Mouse (Mus musculus): ENCODE data around the gene Itga1. TPM values are rescaled to one million over a fixed set of nuclear protein-coding genes. Genes with fewer than 3 reads are reported as not detected.

The Itga1 gene
- total RNA-seq, 2 experiments from 2014 or later: 5.8 to 7.7 TPM

- no peak for DNase-seq (ENCODE audit: low spot score in 2 of 2)
- intact Hi-C loops (cut with DNase I): no loop called here
These were observed 33.8 kb downstream of the Itga1 start for GRCm38 (mm10) chr13:115067968-115068330.

DNA sequence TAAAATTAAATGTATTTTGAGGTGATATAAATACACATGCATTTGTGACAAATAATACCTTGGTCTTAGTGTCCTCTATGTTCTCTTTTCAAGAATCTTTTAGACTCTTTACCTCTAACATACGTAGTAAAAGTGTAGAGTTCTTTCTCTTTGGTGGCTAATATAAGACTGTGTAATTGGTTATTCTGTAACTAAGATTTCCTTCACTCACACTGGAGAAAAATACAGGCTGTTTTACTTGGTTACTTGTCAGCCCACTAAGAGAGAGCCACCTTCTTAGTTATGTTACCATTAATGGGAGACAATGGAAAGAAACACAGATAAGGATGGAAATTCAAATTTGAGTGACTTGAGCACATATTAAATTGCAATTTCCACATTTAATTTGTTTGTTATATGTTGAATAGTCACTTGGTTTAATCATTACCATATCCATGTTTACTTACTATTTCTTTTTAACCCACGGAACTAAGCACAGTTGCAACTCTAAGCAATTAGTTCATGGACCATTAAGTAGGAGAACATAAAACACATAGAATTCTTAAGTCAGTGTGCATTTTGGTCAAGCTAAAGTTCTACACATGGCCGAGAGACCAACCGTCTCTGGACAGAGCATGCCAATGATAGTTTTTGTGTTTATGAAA lies 34.3 kb downstream of the Itga1 start:
- no peak for DNase-seq (ENCODE audit: low spot score in 2 of 2)
- intact Hi-C loops (cut with DNase I): no loop called here

GRCm38 (mm10) chr13:115057555-115057954 lies 44.2 kb downstream of the Itga1 start:
- intact Hi-C loops (cut with DNase I): no loop called here
- DNase-seq (ENCODE audit: low spot score in 2 of 2): no peak

- no peak for DNase-seq (ENCODE audit: low spot score in 2 of 2)
- intact Hi-C loops (cut with DNase I): no loop called here
These were observed 47.0 kb downstream of the Itga1 start for GRCm38 (mm10) chr13:115054783-115055182.

GRCm38 (mm10) chr13:115052568-115052967 lies 49.2 kb downstream of the Itga1 start:
- peak; percentile 22 for DNase-seq (ENCODE audit: low spot score in 2 of 2)
- intact Hi-C loops (cut with DNase I): no loop called here

DNA sequence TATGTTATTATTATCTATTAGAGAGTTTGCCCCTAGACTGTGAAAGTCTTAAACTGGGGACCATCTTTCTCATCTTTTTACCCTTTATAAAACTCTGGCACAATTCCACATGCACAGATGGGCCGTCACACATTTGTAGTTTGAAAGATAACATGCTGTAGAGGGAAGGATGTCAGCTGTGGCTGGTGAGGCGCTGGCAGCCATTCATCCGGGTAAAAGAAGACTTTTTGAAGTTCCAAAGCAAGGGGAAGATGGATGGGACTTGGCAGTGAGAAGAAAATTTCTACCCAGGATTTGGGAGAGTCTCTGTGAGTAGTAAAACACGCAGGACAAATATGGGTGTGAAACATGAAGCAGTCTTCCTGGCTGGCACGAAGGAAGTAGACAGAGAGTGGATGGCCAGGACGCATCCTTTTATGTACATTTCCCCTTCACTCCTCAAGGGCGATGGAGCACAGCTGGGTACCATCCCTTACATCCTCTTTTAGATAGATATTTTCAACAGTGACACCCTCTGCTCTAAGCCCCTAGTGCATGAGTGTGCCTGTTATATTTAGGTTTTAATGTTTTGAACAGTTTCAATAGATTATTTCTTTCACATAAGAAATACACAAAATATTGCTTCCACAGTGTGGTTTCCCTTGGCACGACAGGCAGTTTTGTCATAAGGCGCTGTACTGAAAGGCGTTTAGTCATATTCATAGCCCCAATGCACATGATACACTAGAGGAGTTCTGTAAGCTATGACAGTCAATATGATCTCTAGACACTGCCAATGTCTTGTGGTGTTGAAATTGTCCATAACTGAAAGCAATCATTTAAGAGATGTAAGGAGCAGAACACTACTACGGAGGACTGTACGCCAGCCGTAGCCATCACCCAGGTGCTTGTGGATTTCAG lies 50.9 kb downstream of the Itga1 start:
- intact Hi-C loops (cut with DNase I): no loop called here
- no peak for DNase-seq (ENCODE audit: low spot score in 2 of 2)

GRCm38 (mm10) chr13:115042652-115043051 lies 59.1 kb downstream of the Itga1 start:
- intact Hi-C loops (cut with DNase I): no loop called here
- DNase-seq (ENCODE audit: low spot score in 2 of 2): no peak

DNA sequence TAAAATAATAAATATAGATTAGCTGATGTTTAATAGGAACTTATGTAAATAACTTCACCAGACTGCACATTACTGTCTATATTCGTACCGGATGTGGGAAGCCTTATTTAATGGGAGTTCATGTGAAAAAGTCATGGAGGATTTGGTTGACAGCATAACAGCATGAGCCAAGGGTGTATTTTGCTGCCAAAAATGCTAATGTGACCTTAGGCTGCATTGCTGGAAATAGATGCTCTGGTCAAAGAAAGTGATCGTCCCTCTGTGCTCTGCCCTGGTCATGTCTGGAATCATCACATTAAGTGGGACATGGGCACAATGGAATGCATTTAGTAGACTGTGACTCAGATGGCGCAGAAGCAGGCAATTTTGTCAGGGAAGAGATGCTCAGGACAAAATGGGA lies 64.5 kb downstream of the Itga1 start:
- no peak for DNase-seq (ENCODE audit: low spot score in 2 of 2)
- intact Hi-C loops (cut with DNase I): no loop called here

DNA sequence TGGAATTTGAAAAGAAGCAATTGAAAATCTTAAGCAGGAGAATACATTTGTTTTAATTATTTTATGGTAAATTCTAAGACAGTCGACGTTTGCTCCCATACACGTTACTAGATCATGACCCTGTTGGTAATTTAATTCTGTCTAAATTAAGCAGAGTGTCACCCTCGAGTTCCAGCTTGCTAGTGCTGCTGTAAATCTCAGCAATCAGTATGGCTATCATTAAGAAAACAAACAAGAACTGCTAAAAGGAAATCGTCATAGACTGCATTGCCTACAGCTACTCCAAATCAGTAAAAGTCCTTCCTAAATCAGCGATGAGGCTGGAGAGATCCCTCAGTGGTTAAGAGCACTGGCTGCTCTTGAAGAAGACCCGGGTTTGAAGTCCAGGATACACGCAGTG lies 66.4 kb downstream of the Itga1 start:
- no peak for DNase-seq (ENCODE audit: low spot score in 2 of 2)
- intact Hi-C loops (cut with DNase I): no loop called here

GRCm38 (mm10) chr13:115033135-115033534 lies 68.6 kb downstream of the Itga1 start:
- DNase-seq (ENCODE audit: low spot score in 2 of 2): no peak
- intact Hi-C loops (cut with DNase I): no loop called here

GRCm38 (mm10) chr13:115031177-115032000 lies 70.4 kb downstream of the Itga1 start:
- no peak for DNase-seq (ENCODE audit: low spot score in 2 of 2)

GRCm38 (mm10) chr13:115025394-115025793 lies 76.4 kb downstream of the Itga1 start:
- DNase-seq (ENCODE audit: low spot score in 2 of 2): no peak
- intact Hi-C loops (cut with DNase I): no loop called here

More at GRCm38 (mm10) chr13:115031177-115032000, 70.4 kb downstream of the Itga1 start:
- intact Hi-C loops (cut with DNase I): no loop called here

GRCm38 (mm10) chr13:115022117-115022787 lies 79.5 kb downstream of the Itga1 start:
- intact Hi-C loops (cut with DNase I): no loop called here
- no peak for DNase-seq (ENCODE audit: low spot score in 2 of 2)

DNA sequence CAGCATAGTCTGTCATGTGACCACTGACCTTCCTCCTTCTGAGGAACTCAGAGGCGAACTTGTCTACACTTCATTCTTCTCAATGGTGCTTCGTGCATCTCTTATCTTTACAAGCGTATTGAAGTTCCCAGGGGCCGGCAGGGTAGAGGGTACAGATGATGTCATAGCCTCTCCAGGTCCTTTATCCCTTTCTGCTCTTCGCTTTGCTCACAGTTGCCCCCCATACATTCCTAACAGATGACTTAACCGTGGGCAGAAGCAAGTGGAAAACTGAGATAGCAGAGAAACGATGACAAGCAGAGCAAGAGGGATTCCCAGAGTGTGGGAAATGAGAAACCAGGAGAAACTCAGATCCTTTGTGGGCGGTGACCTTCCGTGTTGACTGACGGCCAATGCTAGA lies 80.4 kb downstream of the Itga1 start:
- intact Hi-C loops (cut with DNase I): no loop called here
- no peak for DNase-seq (ENCODE audit: low spot score in 2 of 2)

DNA sequence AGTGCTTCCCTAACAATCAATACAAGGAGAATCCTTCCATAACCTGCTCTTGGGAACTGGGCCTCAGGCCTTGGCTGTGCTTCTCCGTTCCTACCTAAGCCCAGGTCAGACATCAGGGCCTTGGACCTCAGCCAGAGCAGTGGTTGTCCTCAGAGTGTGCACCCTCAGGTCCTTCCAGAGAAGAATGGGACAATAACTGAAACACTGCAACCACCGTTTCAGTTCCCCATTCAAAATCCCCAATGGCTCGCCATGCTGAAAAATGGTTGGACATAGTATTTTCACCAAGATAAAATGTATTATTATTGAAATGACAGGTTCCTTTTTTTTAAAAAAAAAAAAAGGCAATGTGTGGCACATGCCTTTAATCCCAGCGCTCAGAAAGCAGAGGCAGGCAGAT lies 81.0 kb downstream of the Itga1 start:
- intact Hi-C loops (cut with DNase I): no loop called here
- no peak for DNase-seq (ENCODE audit: low spot score in 2 of 2)

DNA sequence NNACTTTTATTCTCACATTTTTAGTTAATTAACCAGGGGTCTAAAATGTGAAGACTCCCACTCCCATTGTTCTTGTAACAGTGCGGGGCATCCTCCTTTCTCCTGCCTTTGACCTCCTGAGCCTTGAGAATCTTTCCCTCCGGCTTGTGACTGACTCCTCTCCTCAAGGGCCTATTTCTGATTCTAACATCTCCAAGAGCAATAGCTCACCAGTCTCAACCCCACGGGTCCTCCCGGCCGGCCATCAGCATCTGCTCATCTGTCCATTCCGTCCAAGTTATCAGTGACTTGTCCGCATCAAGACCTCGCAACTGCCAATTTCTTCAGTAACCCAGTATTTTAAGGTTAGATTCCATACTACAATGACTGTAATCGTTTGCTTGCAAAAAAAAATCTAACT lies 84.2 kb downstream of the Itga1 start:
- DNase-seq (ENCODE audit: low spot score in 2 of 2): no peak
- intact Hi-C loops (cut with DNase I): no loop called here

DNA sequence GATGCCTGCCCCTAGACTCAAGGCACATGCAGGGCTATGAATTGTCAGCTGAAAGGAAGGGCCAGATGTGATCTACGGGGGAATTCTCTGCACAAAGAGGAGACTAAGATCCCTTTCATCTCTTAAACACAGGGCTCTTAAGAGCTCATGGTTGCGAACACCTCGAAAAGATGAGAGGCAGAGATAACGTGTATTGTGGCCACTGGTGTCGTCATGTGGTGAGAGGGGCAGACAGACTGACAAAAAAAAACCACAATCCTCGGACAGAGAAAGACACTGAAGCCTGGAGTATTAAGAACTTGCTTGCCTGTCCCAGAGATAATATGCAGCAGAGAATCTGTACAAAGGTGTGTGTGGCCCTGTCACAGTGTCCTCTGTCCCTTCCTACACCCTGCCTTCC lies 90.2 kb downstream of the Itga1 start:
- intact Hi-C loops (cut with DNase I): no loop called here
- DNase-seq (ENCODE audit: low spot score in 2 of 2): no peak

GRCm38 (mm10) chr13:115006213-115006835 lies 95.4 kb downstream of the Itga1 start:
- intact Hi-C loops (cut with DNase I): no loop called here
- no peak for DNase-seq (ENCODE audit: low spot score in 2 of 2)

DNA sequence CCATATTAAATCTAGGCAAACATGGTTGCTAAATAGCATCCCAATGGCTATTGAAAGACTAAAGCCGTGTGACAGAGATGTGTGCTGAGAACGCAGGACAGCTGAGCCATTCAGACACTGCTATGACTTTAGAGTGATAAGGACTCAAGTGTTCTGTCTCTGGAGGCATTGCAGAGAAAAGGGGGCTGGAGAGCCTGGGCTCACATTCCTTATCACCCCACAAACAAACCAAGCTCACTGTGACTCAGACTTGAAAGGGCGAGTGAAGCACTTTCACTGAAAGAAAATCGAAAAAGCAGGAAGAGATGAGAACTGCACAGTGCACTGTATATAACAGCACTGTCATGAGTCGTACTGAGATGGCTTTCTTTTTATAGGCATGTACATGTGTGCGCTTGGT lies 96.4 kb downstream of the Itga1 start:
- DNase-seq (ENCODE audit: low spot score in 2 of 2): no peak
- intact Hi-C loops (cut with DNase I): no loop called here
